ENCODE assay signal across 1 mouse cellular context in the genomic region with DNA sequence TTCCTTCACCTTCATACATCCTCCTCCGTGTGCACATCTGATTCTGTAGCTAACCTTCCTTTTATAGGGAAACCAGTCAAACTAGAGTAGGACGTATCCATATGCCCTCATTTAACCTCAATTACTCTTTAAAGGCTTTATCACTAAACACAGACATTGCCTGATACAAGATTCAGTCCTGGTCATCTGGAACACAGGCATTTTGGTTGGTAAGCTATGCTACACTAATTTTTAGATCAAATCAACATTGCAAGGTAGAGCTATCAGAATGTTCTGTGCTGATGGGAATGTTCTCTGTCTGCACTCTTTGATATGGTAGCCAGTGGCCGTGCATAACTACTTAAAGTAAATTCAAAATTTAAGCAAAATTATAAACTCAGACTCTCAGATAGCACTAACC.
TF ChIP-seq lines count a peak whose summit lies in the region.

No protein-coding gene starts in this region.

TF ChIP-seq in MEL, 35 proteins besides CTCF, POLR2A, EP300 and RAD21:
- TF ChIP-seq TAL1 (IDR thresholded peaks at IDR 0.05; ENCODE audit: low read length): peak; percentile 63
- TF ChIP-seq SMC3 (IDR thresholded peaks at IDR 0.05; ENCODE audit: low read depth, low read length): no peak
- TF ChIP-seq ETS1 (IDR thresholded peaks at IDR 0.05; ENCODE audit: low read depth, low read length): peak; percentile 50; the same call in 1 of the 2 replicates
- TF ChIP-seq GATA1 (IDR thresholded peaks at IDR 0.05; ENCODE audit: low read depth, low read length): peak; percentile 45; the same call in 1 of the 2 replicates
- TF ChIP-seq TCF12 (IDR thresholded peaks at IDR 0.05; ENCODE audit: low read depth, low read length): peak; percentile 77
- TF ChIP-seq BHLHE40 (IDR thresholded peaks at IDR 0.05; ENCODE audit: borderline replicate concordance, low read depth, low read length): no peak
